Comparison of ENCODE assay signal across 26 mouse cellular contexts in genomic region chr9:37605089-37605488, GRCm38 (mm10).
"Had no signal": no experiment of that assay in that cellular context is flagged by ENCODE, and none has a peak within 500 bp of the region (broad histone marks: within the 10 kb centered on the region; RNA-seq: fewer than 3 reads in every experiment).

No protein-coding gene starts in this region.

- H3K9me3 ChIP-seq: heart, embryonic 10.5 days; heart, embryonic 12.5 days; hindbrain, embryonic 10.5 days; hindbrain, embryonic 12.5 days; intestine, embryonic 15.5 days; limb, embryonic 13.5 days; limb, embryonic 15.5 days; liver, embryonic 15.5 days had no signal

- H3K36me3 ChIP-seq: heart, embryonic 10.5 days; heart, embryonic 12.5 days; hindbrain, embryonic 12.5 days; intestine, embryonic 15.5 days; limb, embryonic 13.5 days; limb, embryonic 15.5 days; liver, embryonic 15.5 days had no signal

- ATAC-seq: hindbrain, embryonic 16.5 days; inflammation-experienced regulatory T-cells, adult 6 months; intestine, embryonic 15.5 days; intestine, postnatal 0 days had no signal

- H3K4me1 ChIP-seq: heart, embryonic 10.5 days; heart, embryonic 12.5 days; hindbrain, embryonic 10.5 days; hindbrain, embryonic 12.5 days; intestine, embryonic 15.5 days had no signal

- H3K4me2 ChIP-seq: heart, embryonic 12.5 days; hindbrain, embryonic 12.5 days; hindbrain, embryonic 14.5 days; intestine, embryonic 15.5 days; limb, embryonic 13.5 days; limb, embryonic 15.5 days; liver, embryonic 15.5 days had no signal

- H3K27me3 ChIP-seq: heart, embryonic 12.5 days; hindbrain, embryonic 12.5 days; intestine, embryonic 15.5 days; limb, embryonic 13.5 days; limb, embryonic 15.5 days; liver, embryonic 15.5 days had no signal

- H3K4me3 ChIP-seq: gastrocnemius, adult 2 months; heart, embryonic 10.5 days; heart, embryonic 12.5 days; hindbrain, embryonic 10.5 days; hindbrain, embryonic 12.5 days; intestine, embryonic 15.5 days; limb, embryonic 13.5 days; limb, embryonic 15.5 days; liver, embryonic 15.5 days had no signal

- H3K9ac ChIP-seq: heart, embryonic 12.5 days; hindbrain, embryonic 12.5 days; hindbrain, embryonic 14.5 days; intestine, embryonic 15.5 days; limb, embryonic 13.5 days; limb, embryonic 15.5 days; liver, embryonic 15.5 days had no signal

- DNase-seq: gastrocnemius, adult 2 months; gastrocnemius, postnatal 10 days; gastrocnemius, postnatal 25 days; heart, adult 18-20 months; heart, postnatal 10 days; heart, postnatal 4 days; kidney, adult 18-20 months; kidney, adult 8-10 months; kidney, postnatal 10 days; kidney, postnatal 25 days; kidney, postnatal 4 days; layer of hippocampus, adult 9-11 months; layer of hippocampus, postnatal 36 days; left cerebral cortex, postnatal 4 days had no signal

- H3K27ac ChIP-seq: gastrocnemius, adult 2 months; heart, embryonic 10.5 days; hindbrain, embryonic 10.5 days; hindbrain, embryonic 12.5 days; hindbrain, embryonic 14.5 days; intestine, embryonic 15.5 days; limb, embryonic 13.5 days; limb, embryonic 15.5 days; liver, embryonic 15.5 days had no signal
